Mouse (Mus musculus) forebrain, embryonic 13.5 days (tissue): Measurements from ENCODE around the gene Kalrn. TPM values are rescaled to one million over a fixed set of nuclear protein-coding genes. Genes with fewer than 3 reads are reported as not detected.

ENCODE experiments used
- ATAC-seq: fragments of 200-750 bp; cut with Nextera tagmentation; 2 replicates; pipeline ENCODE4 v1.8.0; 2017
- H3K27ac ChIP-seq: fragments of 300-500 bp; sonication (generic); 2 replicates; pipeline ENCODE4 v1.5.1; 2015; ENCODE audit warnings: inconsistent platforms, mild to moderate bottlenecking, moderate library complexity
- H3K27me3 ChIP-seq: fragments of 300-500 bp; sonication (generic); 2 replicates; pipeline ENCODE4 v1.6.1; 2015; ENCODE audit warnings: mild to moderate bottlenecking, inconsistent platforms
- H3K36me3 ChIP-seq: fragments of 300-500 bp; sonication (generic); 2 replicates; pipeline ENCODE4 v1.6.1; 2015; ENCODE audit warnings: mild to moderate bottlenecking, inconsistent platforms; ENCODE audit not compliant: poor library complexity, severe bottlenecking
- H3K4me1 ChIP-seq: fragments of 300-500 bp; sonication (generic); 2 replicates; pipeline ENCODE4 v1.6.1; 2015; ENCODE audit warnings: inconsistent platforms
- H3K4me2 ChIP-seq: fragments of 300-500 bp; sonication (generic); 2 replicates; pipeline ENCODE4 v1.6.1; 2015; ENCODE audit warnings: inconsistent platforms, mild to moderate bottlenecking, moderate library complexity
- H3K4me3 ChIP-seq: fragments of 300-500 bp; sonication (generic); 2 replicates; pipeline ENCODE4 v1.5.1; 2015; ENCODE audit warnings: mild to moderate bottlenecking, inconsistent platforms
- H3K9ac ChIP-seq: fragments of 300-500 bp; sonication (generic); 2 replicates; pipeline ENCODE4 v1.6.1; 2015; ENCODE audit warnings: mild to moderate bottlenecking, inconsistent platforms
- H3K9me3 ChIP-seq: fragments of 300-500 bp; sonication (generic); replicated peaks from 2 replicates; pipeline ENCODE4 v1.6.1; 2016; ENCODE audit warnings: inconsistent platforms
- WGBS: fragments of 180-500 bp; shearing (Covaris S2); methylation state at CpG from one replicate; pipeline ENCODE4 v1.1.7; 2015; 5-methylcytosine and 5-hydroxymethylcytosine counted together
- polyA plus RNA-seq: library from polyadenylated mRNA; unstranded; fragments of >200 nt; fragmentation: Nextera tagmentation; extraction: Ambion mirVana; gene quantifications from 2 replicates; pipeline ENCODE4 v1.2.1, GENCODE M21; 2015

Gene Kalrn
- polyA plus RNA-seq, 1 experiment from 2014 or later = 31.5 TPM

GRCm38 (mm10) chr16:34069481-34069880, 503.9 kb downstream of the Kalrn start:
- no peak overlapping the region for H3K9ac ChIP-seq
- ATAC-seq = no peak
- no peaks in the 10 kb centered on the region for H3K9me3 ChIP-seq
- no peaks in the 10 kb centered on the region for H3K4me1 ChIP-seq
- no peak overlapping the region for H3K4me3 ChIP-seq
- peaks cover 1% of the 10 kb centered on the region; the same call in 1 of the 2 replicates for H3K36me3 ChIP-seq
- no peak overlapping the region for H3K4me2 ChIP-seq
- H3K27ac ChIP-seq = no peak overlapping the region
- WGBS = 83% methylated on average over 3 of the region's 3 CpGs
- no peaks in the 10 kb centered on the region for H3K27me3 ChIP-seq

DNA sequence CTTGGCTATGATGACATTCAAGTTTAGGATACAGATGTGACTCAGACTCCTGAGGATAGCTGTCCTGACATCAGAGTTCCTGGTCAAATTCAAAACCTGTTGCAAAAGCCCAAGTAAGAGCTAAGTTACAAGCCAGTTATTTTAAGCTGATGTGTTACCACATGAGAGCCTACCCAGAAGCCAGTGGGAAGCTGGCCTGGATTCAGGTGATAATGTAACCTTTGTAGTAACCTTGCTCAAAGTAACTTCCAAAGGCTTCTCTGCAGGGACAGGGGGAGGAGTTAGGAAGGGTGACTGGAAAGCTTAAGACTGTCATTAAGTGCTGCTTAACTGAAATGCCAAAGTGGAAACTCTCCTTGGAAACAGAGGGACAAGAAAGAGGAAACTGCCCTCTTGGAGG, 506.4 kb downstream of the Kalrn start:
- ATAC-seq = no peak
- peaks cover 6% of the 10 kb centered on the region; the same call in 1 of the 2 replicates for H3K36me3 ChIP-seq
- H3K27me3 ChIP-seq = no peaks in the 10 kb centered on the region
- H3K4me3 ChIP-seq = no peak overlapping the region
- no peak overlapping the region for H3K9ac ChIP-seq
- no peaks in the 10 kb centered on the region for H3K9me3 ChIP-seq
- H3K27ac ChIP-seq = no peak overlapping the region
- no peaks in the 10 kb centered on the region for H3K4me1 ChIP-seq
- no peak overlapping the region for H3K4me2 ChIP-seq

- Histone ChIP-seq H3K9me3 (no peaks in the 10 kb centered on the region), H3K27ac (no peak overlapping the region), H3K27me3 (no peaks in the 10 kb centered on the region), H3K9ac (no peak overlapping the region), H3K36me3 (peaks cover 6% of the 10 kb centered on the region; the same call in 1 of the 2 replicates), H3K4me2 (no peak overlapping the region), H3K4me3 (no peak overlapping the region), H3K4me1 (no peaks in the 10 kb centered on the region)
- WGBS = 92% methylated on average over 4 of the region's 4 CpGs
- no peak for ATAC-seq
Measured at GRCm38 (mm10) chr16:34066376-34066775, 507.0 kb downstream of the Kalrn start.

DNA sequence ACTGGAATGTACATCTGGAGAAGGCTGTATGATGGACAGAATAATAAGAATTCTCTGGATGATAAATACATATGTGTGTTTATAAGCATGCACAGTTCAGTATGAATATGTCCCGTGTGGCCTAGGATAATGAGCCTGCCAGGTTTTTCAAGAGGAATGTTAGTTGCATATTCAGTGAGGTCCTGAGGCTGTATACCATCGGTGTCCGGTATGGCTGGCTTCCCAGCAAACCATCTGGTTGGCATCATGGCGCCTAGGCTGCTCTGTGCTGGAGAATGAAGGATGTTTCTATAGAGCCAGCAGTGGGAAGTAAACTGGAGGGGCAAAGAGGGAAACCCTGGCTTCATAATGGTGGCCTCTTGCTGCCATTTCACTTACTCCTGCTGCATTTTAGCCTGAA, 510.0 kb downstream of the Kalrn start:
- ATAC-seq = no peak; the same call in 1 of the 2 replicates
- Histone ChIP-seq H3K27me3 (no peaks in the 10 kb centered on the region), H3K27ac (no peak overlapping the region), H3K36me3 (peaks cover 6% of the 10 kb centered on the region; the same call in 1 of the 2 replicates), H3K4me1 (no peaks in the 10 kb centered on the region), H3K9ac (no peak overlapping the region), H3K9me3 (no peaks in the 10 kb centered on the region), H3K4me3 (no peak overlapping the region), H3K4me2 (no peak overlapping the region)
- 72% methylated on average over 4 of the region's 4 CpGs for WGBS

GRCm38 (mm10) chr16:34061661-34062060, 511.7 kb downstream of the Kalrn start:
- WGBS = 96% methylated on average over 1 of the region's 1 CpGs
- Histone ChIP-seq H3K36me3 (peaks cover 6% of the 10 kb centered on the region; the same call in 1 of the 2 replicates), H3K27me3 (no peaks in the 10 kb centered on the region), H3K9ac (no peak overlapping the region), H3K27ac (no peak overlapping the region), H3K4me3 (no peak overlapping the region), H3K4me1 (no peaks in the 10 kb centered on the region), H3K4me2 (no peak overlapping the region), H3K9me3 (no peaks in the 10 kb centered on the region)
- no peak for ATAC-seq

DNA sequence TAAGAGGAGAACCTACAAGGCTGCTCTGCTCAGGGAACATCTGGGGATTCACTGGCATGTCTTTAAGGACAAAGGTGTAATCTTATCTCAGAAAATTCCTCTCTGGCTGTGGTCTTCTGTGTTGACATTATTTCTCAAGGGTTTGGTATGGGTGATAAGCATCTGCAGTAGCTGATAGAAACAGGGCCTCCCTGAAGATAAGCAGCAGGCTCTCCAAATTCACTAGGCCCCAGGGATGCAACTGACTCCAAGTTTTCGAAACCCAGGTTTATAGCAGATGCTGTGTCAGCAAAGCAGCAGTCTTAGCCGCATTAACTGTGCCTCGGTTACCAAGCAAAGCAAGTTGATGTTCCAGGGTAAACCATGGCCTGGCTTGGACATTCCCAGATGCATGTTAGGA, 514.7 kb downstream of the Kalrn start:
- H3K27me3 ChIP-seq = no peaks in the 10 kb centered on the region
- no peak overlapping the region for H3K27ac ChIP-seq
- H3K9me3 ChIP-seq = no peaks in the 10 kb centered on the region
- H3K4me3 ChIP-seq = no peak overlapping the region
- no peak for ATAC-seq
- H3K36me3 ChIP-seq = peaks cover 14% of the 10 kb centered on the region
- no peak overlapping the region for H3K9ac ChIP-seq
- H3K4me2 ChIP-seq = no peak overlapping the region
- 90% methylated on average over 3 of the region's 3 CpGs for WGBS
- H3K4me1 ChIP-seq = peaks cover 4% of the 10 kb centered on the region; the same call in 1 of the 2 replicates

DNA sequence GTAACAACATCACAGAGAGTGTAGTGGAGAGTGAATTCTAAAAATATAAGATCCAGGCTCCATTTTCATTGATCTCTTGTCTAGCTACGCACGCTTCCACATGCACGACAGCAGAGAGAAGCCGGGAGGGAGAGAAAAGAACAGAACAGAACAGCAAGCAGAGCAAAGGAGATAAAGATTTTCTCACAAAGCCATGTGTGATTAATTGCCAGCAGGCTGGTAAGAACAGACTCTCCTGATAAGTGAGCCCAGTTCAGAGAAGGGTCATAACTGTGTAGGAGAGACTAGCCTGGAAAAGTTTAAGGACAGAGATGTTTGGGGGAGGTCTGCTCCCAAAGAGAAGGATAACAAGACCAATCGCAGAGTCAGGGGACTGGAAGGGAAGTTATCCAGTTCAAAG, 515.9 kb downstream of the Kalrn start:
- H3K9me3 ChIP-seq = no peaks in the 10 kb centered on the region
- H3K27ac ChIP-seq = no peak overlapping the region
- 86% methylated on average over 5 of the region's 5 CpGs for WGBS
- no peak overlapping the region for H3K9ac ChIP-seq
- no peak overlapping the region for H3K4me2 ChIP-seq
- H3K4me3 ChIP-seq = no peak overlapping the region
- H3K36me3 ChIP-seq = peaks cover 26% of the 10 kb centered on the region
- H3K27me3 ChIP-seq = no peaks in the 10 kb centered on the region
- H3K4me1 ChIP-seq = peaks cover 4% of the 10 kb centered on the region; the same call in 1 of the 2 replicates
- no peak for ATAC-seq

DNA sequence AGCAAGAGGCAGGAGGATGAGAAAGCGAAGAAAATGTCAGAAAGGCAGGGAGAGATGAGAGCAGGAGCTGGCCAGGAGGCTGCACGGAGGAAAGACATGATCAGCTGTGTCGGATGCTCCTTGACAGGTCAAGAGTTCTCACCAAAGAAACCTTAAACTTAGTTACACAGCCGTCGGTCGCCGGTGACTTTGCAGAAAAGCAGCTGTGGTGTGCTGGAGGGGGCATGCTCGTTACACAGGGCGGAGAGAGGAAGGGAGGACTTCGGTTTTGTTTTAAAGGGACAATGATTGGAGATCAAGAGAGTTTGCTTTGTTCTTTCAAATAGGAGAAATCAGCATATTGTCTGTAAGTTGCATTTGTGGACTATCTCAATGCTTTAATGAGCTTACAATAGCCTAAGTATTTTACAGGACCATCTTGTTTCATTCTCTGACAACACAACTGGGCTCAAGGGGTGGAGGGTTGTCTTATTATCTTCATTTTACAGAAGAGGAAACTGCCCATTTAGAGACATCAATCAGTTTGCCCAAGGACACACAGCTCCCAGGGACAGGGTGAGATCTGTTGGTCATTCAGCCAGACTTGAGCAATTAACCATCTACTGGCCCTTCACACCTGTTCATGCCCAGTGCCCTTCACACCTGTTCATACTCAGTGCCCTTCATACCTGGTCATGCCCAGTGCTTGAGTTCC, 516.8 kb downstream of the Kalrn start:
- WGBS = 66% methylated on average over 10 of the region's 10 CpGs
- no peak for ATAC-seq

GRCm38 (mm10) chr16:34050090-34050489, 523.2 kb downstream of the Kalrn start:
- 80% methylated on average over 7 of the region's 7 CpGs for WGBS
- no peak for ATAC-seq
- Histone ChIP-seq H3K4me2 (no peak overlapping the region), H3K27ac (no peak overlapping the region), H3K9me3 (no peaks in the 10 kb centered on the region), H3K27me3 (no peaks in the 10 kb centered on the region), H3K36me3 (peaks cover 67% of the 10 kb centered on the region), H3K4me1 (peaks cover 13% of the 10 kb centered on the region; the same call in 1 of the 2 replicates), H3K4me3 (no peak overlapping the region), H3K9ac (no peak overlapping the region)

More for the DNA sequence above, 516.8 kb downstream of the Kalrn start:
- Histone ChIP-seq H3K4me1 (peaks cover 6% of the 10 kb centered on the region; the same call in 1 of the 2 replicates), H3K27ac (no peak overlapping the region), H3K4me3 (no peak overlapping the region), H3K4me2 (no peak overlapping the region), H3K36me3 (peaks cover 33% of the 10 kb centered on the region), H3K27me3 (no peaks in the 10 kb centered on the region), H3K9ac (no peak overlapping the region), H3K9me3 (no peaks in the 10 kb centered on the region)

GRCm38 (mm10) chr16:34049361-34049760, 524.0 kb downstream of the Kalrn start:
- H3K36me3 ChIP-seq = peaks cover 65% of the 10 kb centered on the region
- WGBS = 94% methylated on average over 12 of the region's 12 CpGs
- H3K4me1 ChIP-seq = peaks cover 13% of the 10 kb centered on the region; the same call in 1 of the 2 replicates
- H3K9me3 ChIP-seq = no peaks in the 10 kb centered on the region
- H3K9ac ChIP-seq = no peak overlapping the region
- H3K4me2 ChIP-seq = no peak overlapping the region
- ATAC-seq = no peak
- H3K27me3 ChIP-seq = no peaks in the 10 kb centered on the region
- H3K27ac ChIP-seq = no peak overlapping the region
- H3K4me3 ChIP-seq = no peak overlapping the region

- Histone ChIP-seq H3K36me3 (peaks cover 59% of the 10 kb centered on the region), H3K4me1 (peaks cover 13% of the 10 kb centered on the region; the same call in 1 of the 2 replicates), H3K4me3 (no peak overlapping the region), H3K4me2 (no peak overlapping the region), H3K9me3 (no peaks in the 10 kb centered on the region), H3K27me3 (no peaks in the 10 kb centered on the region), H3K9ac (no peak overlapping the region), H3K27ac (no peak overlapping the region)
- WGBS = 88% methylated on average over 4 of the region's 4 CpGs
- no peak for ATAC-seq
Measured at GRCm38 (mm10) chr16:34048232-34048631, 525.1 kb downstream of the Kalrn start.

- no peaks in the 10 kb centered on the region for H3K9me3 ChIP-seq
- H3K27ac ChIP-seq = no peak overlapping the region
- 54% methylated on average over 7 of the region's 7 CpGs for WGBS
- no peak for ATAC-seq
- no peak overlapping the region for H3K4me2 ChIP-seq
- H3K27me3 ChIP-seq = no peaks in the 10 kb centered on the region
- H3K4me3 ChIP-seq = no peak overlapping the region
- H3K36me3 ChIP-seq = peaks cover 56% of the 10 kb centered on the region
- peaks cover 13% of the 10 kb centered on the region; the same call in 1 of the 2 replicates for H3K4me1 ChIP-seq
- no peak overlapping the region for H3K9ac ChIP-seq
Measured at GRCm38 (mm10) chr16:34047543-34047942, 525.8 kb downstream of the Kalrn start.

- no peak for ATAC-seq
- H3K4me1 ChIP-seq = peaks cover 13% of the 10 kb centered on the region; the same call in 1 of the 2 replicates
- H3K9me3 ChIP-seq = no peaks in the 10 kb centered on the region
- H3K36me3 ChIP-seq = peaks cover 55% of the 10 kb centered on the region
- H3K27me3 ChIP-seq = no peaks in the 10 kb centered on the region
- no peak overlapping the region for H3K4me3 ChIP-seq
- no peak overlapping the region for H3K9ac ChIP-seq
- 93% methylated on average over 4 of the region's 4 CpGs for WGBS
- H3K4me2 ChIP-seq = no peak overlapping the region
- H3K27ac ChIP-seq = no peak overlapping the region
Measured at GRCm38 (mm10) chr16:34047006-34047360, 526.3 kb downstream of the Kalrn start.
